Mouse (Mus musculus) heart, embryonic 11.5 days (tissue): ENCODE results near the gene Gla. TPM values are rescaled to one million over a fixed set of nuclear protein-coding genes. Genes with fewer than 3 reads are reported as not detected.

ENCODE experiments used
- ATAC-seq: fragments of 200-750 bp; cut with Nextera tagmentation; replicated peaks from 2 replicates; pipeline ENCODE4 v1.8.0; 2017; ENCODE audit warnings: moderate library complexity; ENCODE audit not compliant: insufficient number of reproducible peaks, low FRiP score, low TSS enrichment
- H3K27ac ChIP-seq: fragments of 300-500 bp; sonication (generic); 2 replicates; pipeline ENCODE4 v1.5.1; 2014; ENCODE audit warnings: mild to moderate bottlenecking, low read depth, low read length
- H3K27me3 ChIP-seq: fragments of 300-500 bp; sonication (generic); 2 replicates; pipeline ENCODE4 v1.6.1; 2014; ENCODE audit warnings: mild to moderate bottlenecking, low read length, mixed read lengths; ENCODE audit not compliant: control insufficient read depth, insufficient read depth
- H3K36me3 ChIP-seq: fragments of 300-500 bp; sonication (generic); 2 replicates; pipeline ENCODE4 v1.6.1; 2014; ENCODE audit warnings: mild to moderate bottlenecking, low read length, moderate library complexity, mixed read lengths; ENCODE audit not compliant: control insufficient read depth, insufficient read depth
- H3K4me1 ChIP-seq: fragments of 300-500 bp; sonication (generic); 2 replicates; pipeline ENCODE4 v1.6.1; 2014; ENCODE audit warnings: low read length; ENCODE audit not compliant: control insufficient read depth, insufficient read depth
- H3K4me2 ChIP-seq: fragments of 300-500 bp; sonication (generic); 2 replicates; pipeline ENCODE4 v1.6.1; 2014; ENCODE audit warnings: mild to moderate bottlenecking, moderate library complexity
- H3K4me3 ChIP-seq: fragments of 300-500 bp; sonication (generic); 2 replicates; pipeline ENCODE4 v1.5.1; 2014; ENCODE audit warnings: low read depth, low read length
- H3K9ac ChIP-seq: fragments of 300-500 bp; sonication (generic); 2 replicates; pipeline ENCODE4 v1.6.1; 2014; ENCODE audit warnings: mild to moderate bottlenecking, low read depth, low read length, moderate library complexity
- H3K9me3 ChIP-seq: fragments of 300-500 bp; sonication (generic); replicated peaks from 2 replicates; pipeline ENCODE4 v1.6.1; 2016; ENCODE audit warnings: low read length; ENCODE audit not compliant: control insufficient read depth
- WGBS: fragments of 180-500 bp; shearing (Covaris S2); extraction: QIAGEN DNeasy Blood & Tissue Kit; methylation state at CpG from one replicate; pipeline ENCODE4 v1.1.7; 2014; ENCODE audit not compliant: insufficient replicate concordance; 5-methylcytosine and 5-hydroxymethylcytosine counted together
- polyA plus RNA-seq: library from polyadenylated mRNA; unstranded; fragments of >200 nt; fragmentation: Nextera tagmentation; extraction: Ambion mirVana; gene quantifications from 2 replicates; pipeline ENCODE4 v1.2.1, GENCODE M21; 2014

The Gla gene
- polyA plus RNA-seq, 1 experiment from 2014 or later, result 3.7 TPM

- WGBS, result 77% methylated on average over 11 of the region's 11 CpGs
- H3K4me2 ChIP-seq, result no peak within 1 kb of the TSS
- no peaks in the 10 kb centered on the region for H3K9me3 ChIP-seq
- no peak within 1 kb of the TSS for H3K27ac ChIP-seq
- H3K4me1 ChIP-seq, result no peaks in the 10 kb centered on the region
- no peaks in the 10 kb centered on the region for H3K36me3 ChIP-seq
- H3K9ac ChIP-seq, result no peak within 1 kb of the TSS
- no peak within 1 kb of the TSS for H3K4me3 ChIP-seq
- H3K27me3 ChIP-seq, result no peaks in the 10 kb centered on the region
- no peak for ATAC-seq
Measured at GRCm38 (mm10) chrX:134582888-134583669, 17.8 kb downstream of the Gla start, which contains the start of gene Btk. TSS of gene Btk (minus strand) at chrX:134583570.

DNA sequence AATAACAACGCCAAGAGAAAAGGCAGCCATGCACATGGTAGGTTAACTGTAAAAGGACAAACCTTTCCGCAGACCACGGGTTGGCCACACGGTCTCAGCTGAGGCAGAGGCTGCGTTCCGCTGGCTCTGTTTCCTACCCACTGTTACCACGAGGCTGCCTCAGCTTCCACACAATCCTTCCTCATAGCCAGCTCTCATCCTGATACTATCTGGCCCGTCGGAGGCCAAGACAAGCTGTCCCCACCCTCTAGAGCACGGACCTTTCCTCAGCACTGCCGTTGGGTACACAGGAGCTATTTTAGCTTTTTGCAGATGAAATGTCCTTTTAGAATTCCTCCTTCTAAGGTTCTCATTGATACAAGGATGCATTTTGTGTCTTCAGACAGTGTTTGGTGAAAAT lies 18.7 kb downstream of the Gla start:
- no peaks in the 10 kb centered on the region for H3K27me3 ChIP-seq
- no peaks in the 10 kb centered on the region for H3K36me3 ChIP-seq
- H3K9ac ChIP-seq, result no peak overlapping the region
- ATAC-seq, result no peak
- no peaks in the 10 kb centered on the region for H3K9me3 ChIP-seq
- no peak overlapping the region for H3K4me2 ChIP-seq
- no peak overlapping the region for H3K27ac ChIP-seq
- WGBS, result 68% methylated on average over 11 of the region's 11 CpGs
- H3K4me1 ChIP-seq, result no peaks in the 10 kb centered on the region
- no peak overlapping the region for H3K4me3 ChIP-seq

GRCm38 (mm10) chrX:134580528-134581305 lies 20.2 kb downstream of the Gla start:
- Histone ChIP-seq H3K4me2 (no peak overlapping the region), H3K27me3 (no peaks in the 10 kb centered on the region), H3K27ac (no peak overlapping the region), H3K4me3 (no peak overlapping the region), H3K9ac (no peak overlapping the region), H3K9me3 (no peaks in the 10 kb centered on the region), H3K4me1 (no peaks in the 10 kb centered on the region), H3K36me3 (no peaks in the 10 kb centered on the region)
- WGBS, result 77% methylated on average over 14 of the region's 14 CpGs
- ATAC-seq, result no peak

- Histone ChIP-seq H3K27ac (no peak overlapping the region), H3K36me3 (no peaks in the 10 kb centered on the region), H3K9me3 (no peaks in the 10 kb centered on the region), H3K4me1 (no peaks in the 10 kb centered on the region), H3K27me3 (no peaks in the 10 kb centered on the region), H3K9ac (no peak overlapping the region), H3K4me2 (no peak overlapping the region), H3K4me3 (no peak overlapping the region)
- ATAC-seq, result no peak
- 75% methylated on average over 4 of the region's 4 CpGs for WGBS
Measured at GRCm38 (mm10) chrX:134577896-134578295, 23.0 kb downstream of the Gla start.

GRCm38 (mm10) chrX:134566536-134567222 lies 34.2 kb downstream of the Gla start:
- no peak overlapping the region for H3K4me2 ChIP-seq
- H3K4me1 ChIP-seq, result no peaks in the 10 kb centered on the region
- no peaks in the 10 kb centered on the region for H3K36me3 ChIP-seq
- H3K27me3 ChIP-seq, result no peaks in the 10 kb centered on the region; the same call in 1 of the 2 replicates
- H3K9ac ChIP-seq, result no peak overlapping the region
- H3K9me3 ChIP-seq, result no peaks in the 10 kb centered on the region
- H3K4me3 ChIP-seq, result no peak overlapping the region
- no peak overlapping the region for H3K27ac ChIP-seq
- WGBS, result 76% methylated on average over 8 of the region's 8 CpGs
- ATAC-seq, result no peak

- Histone ChIP-seq H3K36me3 (no peaks in the 10 kb centered on the region), H3K4me2 (no peak overlapping the region), H3K4me3 (no peak overlapping the region), H3K9me3 (no peaks in the 10 kb centered on the region), H3K27me3 (no peaks in the 10 kb centered on the region; the same call in 1 of the 2 replicates), H3K27ac (no peak overlapping the region), H3K9ac (no peak overlapping the region), H3K4me1 (no peaks in the 10 kb centered on the region)
- 66% methylated on average over 4 of the region's 4 CpGs for WGBS
- ATAC-seq, result no peak
Measured at GRCm38 (mm10) chrX:134564326-134564725, 36.6 kb downstream of the Gla start.

GRCm38 (mm10) chrX:134554425-134554824 lies 46.5 kb downstream of the Gla start:
- no peak overlapping the region for H3K27ac ChIP-seq
- no peak overlapping the region for H3K4me3 ChIP-seq
- no peak overlapping the region for H3K9ac ChIP-seq
- no peak overlapping the region for H3K4me2 ChIP-seq
- 67% methylated on average over 6 of the region's 6 CpGs for WGBS
- H3K4me1 ChIP-seq, result no peaks in the 10 kb centered on the region
- H3K9me3 ChIP-seq, result no peaks in the 10 kb centered on the region
- no peaks in the 10 kb centered on the region for H3K36me3 ChIP-seq
- no peak for ATAC-seq
- H3K27me3 ChIP-seq, result no peaks in the 10 kb centered on the region

- no peak for ATAC-seq
- 78% methylated on average over 4 of the region's 4 CpGs for WGBS
- H3K9ac ChIP-seq, result no peak overlapping the region
- no peak overlapping the region for H3K27ac ChIP-seq
- no peaks in the 10 kb centered on the region for H3K27me3 ChIP-seq
- H3K36me3 ChIP-seq, result no peaks in the 10 kb centered on the region
- no peak overlapping the region for H3K4me2 ChIP-seq
- H3K9me3 ChIP-seq, result no peaks in the 10 kb centered on the region
- H3K4me3 ChIP-seq, result no peak overlapping the region
- no peaks in the 10 kb centered on the region for H3K4me1 ChIP-seq
Measured at GRCm38 (mm10) chrX:134553326-134553725, 47.6 kb downstream of the Gla start.
